Mouse (Mus musculus): ENCODE data around the gene Gstm6. TPM values are rescaled to one million over a fixed set of nuclear protein-coding genes. Genes with fewer than 3 reads are reported as not detected.
A peak's percentile ranks its signal among the peaks of the same experiment; 100 is the strongest.

Gene Gstm6
- polyA plus RNA-seq, 1 experiment: 0.15 TPM

GRCm38 (mm10) chr3:107932128-107932527 is 11.4 kb downstream of the Gstm6 start:
- WGBS: 85% methylated on average over 6 of the region's 6 CpGs

GRCm38 (mm10) chr3:107931670-107932069 is 11.9 kb downstream of the Gstm6 start, which contains the start of gene Gstm7:
TSS of gene Gstm7 (minus strand) at chr3:107931817.
- no peak for TF ChIP-seq POLR2A (IDR thresholded peaks at IDR 0.05; ENCODE audit: low read depth, low read length)
- no peak for TF ChIP-seq CTCF (IDR thresholded peaks at IDR 0.05; ENCODE audit: extremely low read depth, insufficient read depth, insufficient read length, insufficient replicate concordance)
- Histone ChIP-seq H3K27ac (ENCODE audit: insufficient read depth, low read length) (no peak within 1 kb of the TSS), H3K4me1 (ENCODE audit: control insufficient read depth, insufficient read depth, insufficient read length) (peaks cover 2% of the 10 kb centered on the region; the same call in 1 of the 2 replicates)

More at GRCm38 (mm10) chr3:107932128-107932527, 11.4 kb downstream of the Gstm6 start:
- TF ChIP-seq CTCF (IDR thresholded peaks at IDR 0.05; ENCODE audit: extremely low read depth, insufficient read depth, insufficient read length, insufficient replicate concordance) (no peak), POLR2A (IDR thresholded peaks at IDR 0.05; ENCODE audit: low read depth, low read length) (no peak)
- no peak overlapping the region for H3K4me3 ChIP-seq (ENCODE audit: extremely low read depth, insufficient read depth, insufficient read length)
- no peak for DNase-seq (ENCODE audit: low read depth in 1 of 2, low spot score in 2 of 2)
- peaks cover 2% of the 10 kb centered on the region; the same call in 1 of the 2 replicates for H3K4me1 ChIP-seq (ENCODE audit: control insufficient read depth, insufficient read depth, insufficient read length)
- no peak overlapping the region for H3K27ac ChIP-seq (ENCODE audit: insufficient read depth, low read length)
- no peaks in the 10 kb centered on the region for H3K36me3 ChIP-seq (ENCODE audit: control insufficient read depth, insufficient read depth, low read length)
- no peaks in the 10 kb centered on the region for H3K27me3 ChIP-seq (ENCODE audit: control insufficient read depth, insufficient read depth, low read length)

GRCm38 (mm10) chr3:107931134-107931533 is 12.4 kb downstream of the Gstm6 start:
- no peak for DNase-seq (ENCODE audit: low read depth in 1 of 2, low spot score in 2 of 2)
- Histone ChIP-seq H3K27ac (ENCODE audit: insufficient read depth, low read length) (no peak overlapping the region), H3K27me3 (ENCODE audit: control insufficient read depth, insufficient read depth, low read length) (no peaks in the 10 kb centered on the region), H3K4me1 (ENCODE audit: control insufficient read depth, insufficient read depth, insufficient read length) (peaks cover 2% of the 10 kb centered on the region; the same call in 1 of the 2 replicates), H3K4me3 (ENCODE audit: extremely low read depth, insufficient read depth, insufficient read length) (0 out of 2 replicates have a peak overlapping the region, but pooled peaks have one; percentile 17), H3K36me3 (ENCODE audit: control insufficient read depth, insufficient read depth, low read length) (no peaks in the 10 kb centered on the region)
- WGBS: 71% methylated on average over 2 of the region's 2 CpGs
- no peak for TF ChIP-seq CTCF (IDR thresholded peaks at IDR 0.05; ENCODE audit: extremely low read depth, insufficient read depth, insufficient read length, insufficient replicate concordance)
- no peak for TF ChIP-seq POLR2A (IDR thresholded peaks at IDR 0.05; ENCODE audit: low read depth, low read length)

More at GRCm38 (mm10) chr3:107931670-107932069, 11.9 kb downstream of the Gstm6 start, which contains the start of gene Gstm7:
- Histone ChIP-seq H3K4me3 (ENCODE audit: extremely low read depth, insufficient read depth, insufficient read length) (0 out of 2 replicates have a peak within 1 kb of the TSS, but pooled peaks have one; percentile 17), H3K36me3 (ENCODE audit: control insufficient read depth, insufficient read depth, low read length) (no peaks in the 10 kb centered on the region), H3K27me3 (ENCODE audit: control insufficient read depth, insufficient read depth, low read length) (no peaks in the 10 kb centered on the region)
- 23% methylated on average over 10 of the region's 10 CpGs for WGBS
- peak; percentile 8 to 71 for DNase-seq (ENCODE audit: low read depth in 1 of 2, low spot score in 2 of 2)

- Histone ChIP-seq H3K27ac (ENCODE audit: insufficient read depth, low read length) (no peak overlapping the region), H3K4me3 (ENCODE audit: extremely low read depth, insufficient read depth, insufficient read length) (no peak overlapping the region), H3K27me3 (ENCODE audit: control insufficient read depth, insufficient read depth, low read length) (no peaks in the 10 kb centered on the region), H3K4me1 (ENCODE audit: control insufficient read depth, insufficient read depth, insufficient read length) (peaks cover 2% of the 10 kb centered on the region; the same call in 1 of the 2 replicates), H3K36me3 (ENCODE audit: control insufficient read depth, insufficient read depth, low read length) (no peaks in the 10 kb centered on the region)
- TF ChIP-seq CTCF (IDR thresholded peaks at IDR 0.05; ENCODE audit: extremely low read depth, insufficient read depth, insufficient read length, insufficient replicate concordance) (no peak), POLR2A (IDR thresholded peaks at IDR 0.05; ENCODE audit: low read depth, low read length) (no peak)
- WGBS: 91% methylated on average over 4 of the region's 4 CpGs
- no peak for DNase-seq (ENCODE audit: low read depth in 1 of 2, low spot score in 2 of 2)
These were observed 13.8 kb downstream of the Gstm6 start for GRCm38 (mm10) chr3:107929731-107930130.

GRCm38 (mm10) chr3:107929243-107929642 is 14.3 kb downstream of the Gstm6 start:
- no peak for TF ChIP-seq POLR2A (IDR thresholded peaks at IDR 0.05; ENCODE audit: low read depth, low read length)
- no peak for TF ChIP-seq CTCF (IDR thresholded peaks at IDR 0.05; ENCODE audit: extremely low read depth, insufficient read depth, insufficient read length, insufficient replicate concordance)
- Histone ChIP-seq H3K27me3 (ENCODE audit: control insufficient read depth, insufficient read depth, low read length) (no peaks in the 10 kb centered on the region), H3K4me1 (ENCODE audit: control insufficient read depth, insufficient read depth, insufficient read length) (peaks cover 2% of the 10 kb centered on the region; the same call in 1 of the 2 replicates), H3K36me3 (ENCODE audit: control insufficient read depth, insufficient read depth, low read length) (no peaks in the 10 kb centered on the region), H3K27ac (ENCODE audit: insufficient read depth, low read length) (no peak overlapping the region), H3K4me3 (ENCODE audit: extremely low read depth, insufficient read depth, insufficient read length) (no peak overlapping the region)
- no peak for DNase-seq (ENCODE audit: low read depth in 1 of 2, low spot score in 2 of 2)
- 85% methylated on average over 4 of the region's 4 CpGs for WGBS

- no peaks in the 10 kb centered on the region for H3K27me3 ChIP-seq (ENCODE audit: control insufficient read depth, insufficient read depth, low read length)
- no peak overlapping the region for H3K27ac ChIP-seq (ENCODE audit: insufficient read depth, low read length)
- H3K4me1 ChIP-seq (ENCODE audit: control insufficient read depth, insufficient read depth, insufficient read length): peaks cover 2% of the 10 kb centered on the region; the same call in 1 of the 2 replicates
- WGBS: 94% methylated on average over 11 of the region's 11 CpGs
- DNase-seq (ENCODE audit: low read depth in 1 of 2, low spot score in 2 of 2): no peak
- TF ChIP-seq CTCF (IDR thresholded peaks at IDR 0.05; ENCODE audit: extremely low read depth, insufficient read depth, insufficient read length, insufficient replicate concordance) (no peak), POLR2A (IDR thresholded peaks at IDR 0.05; ENCODE audit: low read depth, low read length) (no peak)
- H3K4me3 ChIP-seq (ENCODE audit: extremely low read depth, insufficient read depth, insufficient read length): no peak overlapping the region
- no peaks in the 10 kb centered on the region for H3K36me3 ChIP-seq (ENCODE audit: control insufficient read depth, insufficient read depth, low read length)
These were observed 14.9 kb downstream of the Gstm6 start for GRCm38 (mm10) chr3:107928691-107929090.

- H3K27me3 ChIP-seq (ENCODE audit: control insufficient read depth, insufficient read depth, low read length): no peaks in the 10 kb centered on the region
- TF ChIP-seq CTCF (IDR thresholded peaks at IDR 0.05; ENCODE audit: extremely low read depth, insufficient read depth, insufficient read length, insufficient replicate concordance) (no peak), POLR2A (IDR thresholded peaks at IDR 0.05; ENCODE audit: low read depth, low read length) (no peak)
- H3K4me3 ChIP-seq (ENCODE audit: extremely low read depth, insufficient read depth, insufficient read length): no peak overlapping the region
- H3K36me3 ChIP-seq (ENCODE audit: control insufficient read depth, insufficient read depth, low read length): no peaks in the 10 kb centered on the region
- no peak for DNase-seq (ENCODE audit: low read depth in 1 of 2, low spot score in 2 of 2)
- H3K4me1 ChIP-seq (ENCODE audit: control insufficient read depth, insufficient read depth, insufficient read length): peaks cover 2% of the 10 kb centered on the region; the same call in 1 of the 2 replicates
- WGBS: 86% methylated on average over 3 of the region's 3 CpGs
- H3K27ac ChIP-seq (ENCODE audit: insufficient read depth, low read length): no peak overlapping the region
These were observed 15.7 kb downstream of the Gstm6 start for GRCm38 (mm10) chr3:107927841-107928240.

Data from spleen, adult 2 months (tissue).